Mouse (Mus musculus) brain, embryonic 18.5 days (tissue): ENCODE data around the gene Tbx10.
"Not testable (repeated sequence)": the region's sequence is repeated elsewhere in the genome, so short reads cannot be mapped to it uniquely, and the experiment has no call there.

Source experiments
- DNase-seq: peaks from one replicate; pipeline ENCODE4 v3.0.0-alpha.2; 2012; ENCODE audit warnings: low read depth, low spot score

Tbx10 gene

GRCm38 (mm10) chr19:3992416-3992815 lies at the start of gene Tbx10:
Gene Tbx10, plus strand, starts transcription at chr19:3992752.
- DNase-seq, result no peak

- DNase-seq, result no peak
These were observed 49.4 kb upstream of the Tbx10 start for GRCm38 (mm10) chr19:3942986-3943735.

- no peak for DNase-seq
These were observed 46.5 kb upstream of the Tbx10 start for GRCm38 (mm10) chr19:3945872-3946564.

GRCm38 (mm10) chr19:3946715-3947114 lies 45.8 kb upstream of the Tbx10 start:
- DNase-seq, result no peak

GRCm38 (mm10) chr19:3947813-3948212 lies 44.7 kb upstream of the Tbx10 start:
- no peak for DNase-seq

GRCm38 (mm10) chr19:3948546-3948945 lies 44.0 kb upstream of the Tbx10 start:
- DNase-seq, result no peak

- DNase-seq, result no peak
These were observed 42.2 kb upstream of the Tbx10 start for GRCm38 (mm10) chr19:3950331-3950730.

- DNase-seq, result no peak
These were observed 41.1 kb upstream of the Tbx10 start for GRCm38 (mm10) chr19:3951461-3951860.

- DNase-seq, result no peak
These were observed 40.5 kb upstream of the Tbx10 start for GRCm38 (mm10) chr19:3952099-3952498.

- no peak for DNase-seq
These were observed 37.5 kb upstream of the Tbx10 start for GRCm38 (mm10) chr19:3955033-3955432.

GRCm38 (mm10) chr19:3955804-3956203 lies 36.7 kb upstream of the Tbx10 start:
- DNase-seq, result no peak

GRCm38 (mm10) chr19:3957296-3958036 lies 35.1 kb upstream of the Tbx10 start:
- not testable (repeated sequence) for DNase-seq

GRCm38 (mm10) chr19:3958470-3958869 lies 34.1 kb upstream of the Tbx10 start, which contains the start of gene Aldh3b3:
Gene Aldh3b3, plus strand, starts transcription at chr19:3958645.
- no peak for DNase-seq

- DNase-seq, result no peak
These were observed 33.5 kb upstream of the Tbx10 start for GRCm38 (mm10) chr19:3959030-3959429.

GRCm38 (mm10) chr19:3960211-3960610 lies 32.3 kb upstream of the Tbx10 start:
- no peak for DNase-seq

- DNase-seq, result not testable (repeated sequence)
These were observed 30.7 kb upstream of the Tbx10 start for GRCm38 (mm10) chr19:3961805-3962204.

GRCm38 (mm10) chr19:3962469-3962868 lies 30.1 kb upstream of the Tbx10 start:
- DNase-seq, result no peak

- no peak for DNase-seq
These were observed 28.5 kb upstream of the Tbx10 start for GRCm38 (mm10) chr19:3964030-3964429.

- DNase-seq, result no peak
These were observed 26.0 kb upstream of the Tbx10 start for GRCm38 (mm10) chr19:3966330-3967075.

- no peak for DNase-seq
These were observed 25.3 kb upstream of the Tbx10 start for GRCm38 (mm10) chr19:3967258-3967657.

- no peak for DNase-seq
These were observed 20.3 kb upstream of the Tbx10 start, which contains the start of gene Aldh3b2 for GRCm38 (mm10) chr19:3972229-3972628. Gene Aldh3b2, plus strand, starts transcription at chr19:3972328.
